Mouse (Mus musculus) kidney, adult 10 weeks (tissue): ENCODE measurements around the gene Mlf1. TPM values are rescaled to one million over a fixed set of nuclear protein-coding genes. Genes with fewer than 3 reads are reported as not detected.

Source experiments
- polyA plus RNA-seq: library from polyadenylated mRNA; stranded (reverse); fragments of 350-450 nt; fragmentation: Illumina TruSeq; extraction: RNeasy Lipid Tissue Mini Kit (QIAGEN cat#74804); gene quantifications from one replicate; pipeline ENCODE4 v1.2.3, GENCODE M21; 2014; ENCODE audit warnings: low read depth, low replicate concordance

Gene Mlf1
- polyA plus RNA-seq: 1.1 TPM

GRCm38 (mm10) chr3:67373872-67374271 lies at the start of gene Mlf1:
Gene Mlf1 (plus strand): TSS chr3:67374097.

GRCm38 (mm10) chr3:67375063-67375462 lies 1.2 kb downstream of the Mlf1 start, which contains the start of gene Gm17402:
Gene Gm17402 (minus strand): TSS chr3:67375163.

GRCm38 (mm10) chr3:67429999-67430380 lies 56.1 kb downstream of the Mlf1 start, which contains the start of gene Gfm1:
Gene Gfm1 (plus strand): TSS chr3:67430096.

Other genes starting within 250 kb of the Mlf1 start
- gene Gm17402, start 1.1 kb downstream of the Mlf1 start, polyA plus RNA-seq: not detected
- gene Gfm1, start 56.0 kb downstream of the Mlf1 start, polyA plus RNA-seq: 158 TPM
- 13.3 TPM for gene Lxn, start 89.8 kb downstream of the Mlf1 start, polyA plus RNA-seq
- gene Rarres1, start 141.4 kb downstream of the Mlf1 start, polyA plus RNA-seq: 1.5 TPM
- gene Mfsd1, start 208.6 kb downstream of the Mlf1 start, polyA plus RNA-seq: 691 TPM